Mouse (Mus musculus) embryonic fibroblast, embryonic 13.5 days (primary cell): ENCODE measurements around the gene Slc37a1. TPM values are rescaled to one million over a fixed set of nuclear protein-coding genes. Genes with fewer than 3 reads are reported as not detected.

ENCODE experiments used
- H3K27ac ChIP-seq: 2 replicates; pipeline ENCODE4 v1.5.1; 2012; ENCODE audit warnings: low read length, control low read depth, inconsistent platforms; ENCODE audit not compliant: insufficient read depth
- H3K4me1 ChIP-seq: 2 replicates; pipeline ENCODE4 v1.6.1; 2011; ENCODE audit warnings: low read length; ENCODE audit not compliant: control insufficient read depth, insufficient read depth
- H3K4me3 ChIP-seq: 2 replicates; pipeline ENCODE4 v1.5.1; 2011; ENCODE audit warnings: mild to moderate bottlenecking, control low read depth, low read length; ENCODE audit not compliant: insufficient read depth
- CTCF ChIP-seq: IDR thresholded peaks from 2 replicates; pipeline ENCODE4 v1.5.1; 2011; ENCODE audit warnings: mild to moderate bottlenecking, control low read depth, low read length, moderate library complexity, borderline replicate concordance; ENCODE audit not compliant: insufficient read depth
- POLR2A ChIP-seq: IDR thresholded peaks from 2 replicates; pipeline ENCODE4 v1.6.1; 2011; ENCODE audit warnings: low read depth, mild to moderate bottlenecking, control low read depth, low read length, moderate library complexity
- polyA plus RNA-seq: library from polyadenylated mRNA; stranded (reverse); fragments of >200 nt; gene quantifications from 2 replicates; pipeline ENCODE4 v1.2.4, GENCODE M21; 2011; ENCODE audit warnings: low read depth; ENCODE audit not compliant: missing spikeins, insufficient read length

Slc37a1 gene
- polyA plus RNA-seq, 1 experiment: not detected

- TF ChIP-seq CTCF (no peak), POLR2A (no peak)
- no peaks in the 10 kb centered on the region for H3K4me1 ChIP-seq
- H3K4me3 ChIP-seq: no peak overlapping the region
- no peak overlapping the region for H3K27ac ChIP-seq
Measured at GRCm38 (mm10) chr17:31258310-31258865, 28.2 kb upstream of the Slc37a1 start.

- no peak for TF ChIP-seq CTCF
- no peak for TF ChIP-seq POLR2A
- no peaks in the 10 kb centered on the region for H3K4me1 ChIP-seq
- no peak overlapping the region for H3K27ac ChIP-seq
- no peak overlapping the region for H3K4me3 ChIP-seq
Measured at GRCm38 (mm10) chr17:31259145-31259544, 27.4 kb upstream of the Slc37a1 start.

DNA sequence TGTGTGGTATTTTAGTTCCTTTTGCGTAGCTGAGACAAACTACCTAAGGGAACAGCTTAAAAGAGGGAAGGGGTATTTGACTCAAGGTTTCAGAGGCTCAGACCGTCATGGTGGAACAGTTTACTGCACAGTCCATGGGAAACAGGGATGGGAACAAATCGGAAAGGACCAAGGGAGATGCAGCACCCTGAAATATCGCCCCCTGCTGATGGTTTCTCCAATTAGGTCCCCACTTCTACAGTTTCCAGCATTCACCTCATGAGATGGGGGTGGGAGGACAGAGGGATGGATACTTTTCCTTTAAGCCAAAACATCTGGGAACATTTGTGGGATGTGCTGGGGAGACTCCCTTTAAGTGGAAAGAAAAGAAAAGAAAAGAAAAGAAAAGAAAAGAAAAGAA is 26.8 kb upstream of the Slc37a1 start:
- H3K4me3 ChIP-seq: no peak overlapping the region
- H3K27ac ChIP-seq: no peak overlapping the region
- H3K4me1 ChIP-seq: no peaks in the 10 kb centered on the region
- no peak for TF ChIP-seq POLR2A

DNA sequence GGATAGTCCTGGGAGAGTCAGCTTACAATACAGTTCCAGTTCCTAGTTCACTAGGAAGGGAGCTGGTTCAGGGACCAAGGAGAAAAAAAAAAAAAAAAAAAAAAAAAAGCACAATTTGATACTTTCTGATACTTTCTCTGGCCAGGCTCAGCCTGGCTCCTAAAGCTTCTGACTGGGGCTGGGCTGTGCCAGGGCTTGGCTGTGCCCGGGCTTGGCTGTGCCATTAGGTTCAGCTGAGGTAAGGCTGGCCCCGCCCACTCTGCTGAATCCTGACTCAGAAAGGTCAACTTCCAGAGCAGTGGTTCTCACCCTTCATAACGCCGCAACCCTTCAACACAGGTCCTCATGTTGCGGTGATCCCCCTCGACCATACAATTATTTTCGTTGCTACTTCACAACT is 26.2 kb upstream of the Slc37a1 start:
- no peak overlapping the region for H3K4me3 ChIP-seq
- TF ChIP-seq CTCF (no peak), POLR2A (no peak)
- no peak overlapping the region for H3K27ac ChIP-seq
- H3K4me1 ChIP-seq: no peaks in the 10 kb centered on the region

- Histone ChIP-seq H3K27ac (no peak overlapping the region), H3K4me3 (no peak overlapping the region), H3K4me1 (no peaks in the 10 kb centered on the region)
- TF ChIP-seq POLR2A (no peak), CTCF (no peak)
Measured at GRCm38 (mm10) chr17:31261352-31261751, 25.2 kb upstream of the Slc37a1 start.

- H3K4me3 ChIP-seq: no peak overlapping the region
- no peaks in the 10 kb centered on the region for H3K4me1 ChIP-seq
- TF ChIP-seq CTCF: no peak
- TF ChIP-seq POLR2A: no peak
- no peak overlapping the region for H3K27ac ChIP-seq
Measured at GRCm38 (mm10) chr17:31262715-31263114, 23.9 kb upstream of the Slc37a1 start.

DNA sequence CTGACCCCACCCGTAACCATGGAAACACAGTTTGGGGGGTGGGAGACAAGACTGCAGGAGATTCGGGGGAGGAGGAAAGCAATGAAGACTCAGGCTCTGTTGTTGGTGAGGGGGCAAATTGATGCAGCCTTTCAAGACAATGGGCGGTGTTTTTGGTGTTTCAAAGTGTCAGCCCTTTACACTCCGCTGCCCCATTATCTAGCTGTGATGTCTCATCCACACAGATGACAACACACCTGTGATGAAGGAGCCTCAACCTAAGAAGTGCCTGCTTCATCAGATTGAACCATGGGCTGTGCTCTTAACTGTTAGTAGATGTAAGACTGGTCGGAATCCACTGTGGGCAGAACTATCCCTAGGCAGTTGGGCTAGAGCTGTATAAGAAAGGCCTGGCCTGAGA is 22.8 kb upstream of the Slc37a1 start:
- Histone ChIP-seq H3K4me3 (no peak overlapping the region), H3K4me1 (no peaks in the 10 kb centered on the region), H3K27ac (no peak overlapping the region)
- no peak for TF ChIP-seq CTCF
- no peak for TF ChIP-seq POLR2A

- Histone ChIP-seq H3K4me3 (no peak overlapping the region), H3K4me1 (no peaks in the 10 kb centered on the region), H3K27ac (no peak overlapping the region)
- TF ChIP-seq POLR2A: no peak
- no peak for TF ChIP-seq CTCF
Measured at GRCm38 (mm10) chr17:31264372-31264771, 22.2 kb upstream of the Slc37a1 start.

- H3K4me1 ChIP-seq: no peaks in the 10 kb centered on the region
- no peak overlapping the region for H3K4me3 ChIP-seq
- TF ChIP-seq POLR2A: no peak
- TF ChIP-seq CTCF: no peak
- H3K27ac ChIP-seq: no peak overlapping the region
Measured at GRCm38 (mm10) chr17:31265171-31265572, 21.4 kb upstream of the Slc37a1 start.

DNA sequence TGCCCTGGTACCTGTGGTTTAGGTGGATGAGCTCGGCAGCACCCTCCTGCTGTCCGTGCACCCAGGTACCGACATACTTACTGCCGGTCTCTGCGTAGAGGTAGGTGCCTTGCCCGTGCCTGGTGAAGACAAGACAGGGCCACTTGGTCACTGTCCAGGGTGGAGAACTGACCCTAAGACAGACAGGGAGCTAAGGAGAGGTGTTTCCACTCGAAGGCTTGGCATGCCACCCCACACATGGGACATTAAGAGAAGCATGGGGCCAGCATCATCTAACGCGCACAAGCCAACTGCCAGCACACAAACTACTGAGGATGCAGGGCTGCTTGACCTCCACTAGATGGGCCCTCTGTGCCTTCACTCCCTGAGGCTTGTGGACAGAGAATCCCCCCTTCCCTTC is 20.8 kb upstream of the Slc37a1 start:
- TF ChIP-seq POLR2A: no peak
- no peak for TF ChIP-seq CTCF
- Histone ChIP-seq H3K4me1 (no peaks in the 10 kb centered on the region), H3K4me3 (no peak overlapping the region), H3K27ac (no peak overlapping the region)

- TF ChIP-seq CTCF: no peak
- no peak for TF ChIP-seq POLR2A
- H3K27ac ChIP-seq: no peak overlapping the region
Measured at GRCm38 (mm10) chr17:31266321-31266950, 20.2 kb upstream of the Slc37a1 start.

More at GRCm38 (mm10) chr17:31266321-31266950, 20.2 kb upstream of the Slc37a1 start:
- H3K4me1 ChIP-seq: no peaks in the 10 kb centered on the region
- no peak overlapping the region for H3K4me3 ChIP-seq
